Mouse (Mus musculus): ENCODE measurements at regions not wholly inside any gene's neighbourhood (a gene's known extent, or its start where the extent isn't known, plus 50 kb on each side); places are given as distances from the start of the nearest gene placed in this dataset.
"Not testable (repeated sequence)": the region's sequence is repeated elsewhere in the genome, so short reads cannot be mapped to it uniquely, and the experiment has no call there.

DNA sequence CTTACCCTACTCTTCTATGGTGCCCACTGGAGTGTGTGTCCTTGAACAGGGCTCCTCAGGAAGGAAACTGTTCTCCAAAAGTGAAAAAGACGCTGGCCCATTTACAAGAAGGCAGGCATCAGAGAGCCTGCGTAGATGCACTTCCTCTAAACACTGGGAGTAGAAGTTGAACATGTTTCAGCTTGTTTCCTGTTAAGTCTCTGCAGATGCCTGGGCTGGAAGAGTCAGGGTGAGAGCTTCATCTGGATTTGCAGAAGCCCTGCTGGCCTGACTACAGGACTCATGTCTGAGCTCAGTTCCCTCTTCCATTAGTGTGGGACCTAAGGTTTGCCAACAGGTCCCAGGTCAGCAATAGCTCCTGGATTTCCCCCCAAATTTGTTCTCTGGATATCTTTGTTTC lies 54.7 kb upstream of the Nlrp1b start:
- DNase-seq (ENCODE audit: low spot score in 2 of 2), result no peak

- not testable (repeated sequence) for DNase-seq (ENCODE audit: low spot score in 2 of 2)
Measured at GRCm38 (mm10) chr11:71288243-71288642, 57.7 kb upstream of the Nlrp1b start.

DNA sequence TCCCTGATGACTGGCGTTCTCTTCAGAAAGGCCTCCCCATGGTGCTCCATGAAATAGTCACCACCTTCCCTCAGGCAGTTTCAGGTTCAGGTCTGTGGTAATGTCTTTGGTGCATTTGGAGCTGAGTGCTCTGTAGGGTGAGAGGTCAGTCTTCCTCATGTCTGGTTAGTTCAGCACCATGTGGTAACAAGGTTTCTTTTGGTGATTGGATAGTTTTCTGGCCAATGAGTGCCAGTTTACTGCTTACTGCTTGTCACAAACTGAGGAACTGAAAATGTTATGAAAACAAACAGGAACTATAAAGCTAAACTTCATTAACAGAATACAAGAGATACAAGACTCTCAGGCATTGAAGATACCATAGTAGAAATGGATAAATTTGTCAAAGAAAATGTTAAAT lies 59.0 kb upstream of the Nlrp1b start:
- DNase-seq (ENCODE audit: low spot score in 2 of 2), result no peak

DNA sequence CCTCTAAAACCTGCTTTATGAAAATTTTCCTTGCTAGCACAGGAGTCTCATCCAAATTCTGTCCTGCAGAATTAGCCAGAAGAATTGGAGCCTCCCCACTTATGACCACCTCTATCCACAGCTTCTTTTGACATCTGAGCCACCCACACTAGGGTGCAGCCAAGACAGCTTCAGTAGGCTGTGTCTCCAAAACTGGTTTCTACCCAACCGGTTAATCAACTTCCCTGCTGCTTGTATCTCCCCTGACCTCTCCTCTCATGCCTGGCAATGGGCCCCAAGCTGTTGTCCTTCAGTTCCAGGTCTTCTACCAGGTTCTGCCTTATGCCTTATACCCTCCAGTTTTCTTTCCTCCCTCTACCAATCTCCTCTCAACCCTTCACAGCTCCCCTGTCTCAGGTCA lies 68.9 kb upstream of the Nlrp1b start:
- no peak for DNase-seq (ENCODE audit: low spot score in 2 of 2)

GRCm38 (mm10) chr11:71323439-71323838 lies 92.9 kb upstream of the Nlrp1b start:
- peak in 1 of 2 experiments; percentile 32 for DNase-seq (ENCODE audit: low spot score in 2 of 2)

DNA sequence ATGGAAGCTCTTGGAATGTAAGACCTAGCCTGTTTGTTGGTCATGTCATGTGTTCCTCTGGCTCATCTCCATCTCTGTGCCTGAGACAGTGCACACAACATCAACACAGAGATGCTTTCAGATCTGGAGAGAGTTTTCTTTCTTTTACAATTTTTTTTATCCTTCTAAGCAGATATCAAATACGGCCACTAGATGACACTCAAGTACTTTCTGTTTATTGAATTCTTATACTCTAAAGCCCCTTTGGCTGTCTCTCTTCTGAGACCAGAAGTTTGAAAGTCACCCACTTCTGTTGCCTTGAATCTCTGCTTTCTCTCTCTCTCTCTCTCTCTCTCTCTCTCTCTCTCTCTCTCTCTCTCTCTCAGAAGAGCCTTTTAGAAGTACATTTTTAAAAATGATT lies 106.9 kb upstream of the Nlrp1b start:
- peak in 1 of 2 experiments; percentile 26 for DNase-seq (ENCODE audit: low spot score in 2 of 2)

- peak; percentile 41 to 64 for DNase-seq (ENCODE audit: low spot score in 2 of 2)
Measured at GRCm38 (mm10) chr11:71346024-71346423, 115.5 kb upstream of the Nlrp1b start.

DNA sequence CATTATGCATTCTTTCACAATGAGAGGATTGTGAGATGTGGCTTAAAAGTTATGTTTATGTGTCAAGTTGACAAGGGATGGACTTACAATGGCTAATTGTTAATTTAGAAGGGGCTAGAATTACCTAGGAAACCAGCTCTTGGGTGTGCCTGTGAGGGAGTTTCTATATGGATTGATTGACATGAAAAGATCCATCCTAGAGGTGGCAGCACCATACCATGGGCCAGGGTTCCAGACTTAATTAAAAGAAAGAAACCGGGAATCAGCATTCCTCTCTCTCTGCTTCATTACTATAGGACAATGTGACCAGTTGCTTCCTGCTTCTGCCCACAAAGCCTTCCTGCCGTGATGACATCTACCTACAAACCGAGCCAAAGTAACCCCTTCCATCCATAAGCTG lies 126.6 kb upstream of the Nlrp1b start:
- DNase-seq (ENCODE audit: low spot score in 2 of 2), result peak in 1 of 2 experiments; percentile 10

DNA sequence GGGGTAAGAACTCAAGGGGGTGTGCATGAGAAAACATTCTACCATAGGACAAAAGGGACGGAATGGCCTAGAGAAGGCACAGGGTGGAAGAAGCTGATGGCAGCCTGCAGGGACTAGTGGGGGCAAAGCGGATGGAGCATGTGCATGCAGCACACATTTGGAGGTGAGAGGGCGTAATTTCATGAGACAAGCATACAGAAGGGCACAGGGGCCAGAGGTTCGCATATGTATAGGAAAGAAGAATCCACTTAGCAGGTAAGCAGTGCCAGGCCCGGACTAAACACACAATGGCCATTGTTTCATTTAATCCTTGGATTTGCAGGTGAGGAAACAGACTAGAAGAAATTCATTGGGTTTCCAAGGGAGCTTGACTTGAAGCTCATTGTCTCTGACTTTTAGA lies 130.3 kb upstream of the Nlrp1b start:
- no peak for DNase-seq (ENCODE audit: low spot score in 2 of 2)

- DNase-seq (ENCODE audit: low spot score in 2 of 2), result no peak
Measured at GRCm38 (mm10) chr11:71371871-71372270, 141.3 kb upstream of the Nlrp1b start.

- no peak for DNase-seq (ENCODE audit: low spot score in 2 of 2)
Measured at GRCm38 (mm10) chr11:71375132-71375531, 144.6 kb upstream of the Nlrp1b start.

GRCm38 (mm10) chr11:71388411-71388810 lies 157.9 kb upstream of the Nlrp1b start:
- no peak for DNase-seq (ENCODE audit: low spot score in 2 of 2)

GRCm38 (mm10) chr11:71389659-71390058 lies 159.1 kb upstream of the Nlrp1b start:
- DNase-seq (ENCODE audit: low spot score in 2 of 2), result peak; percentile 43 to 56

- DNase-seq (ENCODE audit: low spot score in 2 of 2), result no peak
Measured at GRCm38 (mm10) chr11:71390151-71390550, 159.6 kb upstream of the Nlrp1b start.

DNA sequence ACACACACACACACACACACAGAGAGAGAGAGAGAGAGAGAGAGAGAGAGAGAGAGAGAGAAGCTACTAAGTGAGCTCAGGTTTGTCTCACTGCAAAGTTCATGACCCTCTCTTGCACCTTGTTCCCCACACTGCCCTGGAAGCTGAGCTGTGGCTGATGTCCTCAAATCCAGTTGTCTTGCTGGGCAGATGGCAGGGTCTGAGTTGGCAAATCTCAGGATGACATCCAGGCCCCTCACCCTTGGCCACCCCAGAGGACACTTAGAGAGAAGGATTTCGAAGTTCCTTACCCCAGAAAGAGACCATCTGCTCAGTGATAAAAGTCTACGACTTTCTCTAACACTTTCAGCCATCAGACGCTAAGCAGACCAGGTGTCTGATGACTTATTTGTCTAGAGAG lies 160.1 kb upstream of the Nlrp1b start:
- DNase-seq (ENCODE audit: low spot score in 2 of 2), result no peak

- no peak for DNase-seq (ENCODE audit: low spot score in 2 of 2)
Measured at GRCm38 (mm10) chr11:71393406-71393805, 162.9 kb upstream of the Nlrp1b start.

- DNase-seq (ENCODE audit: low spot score in 2 of 2), result no peak
Measured at GRCm38 (mm10) chr11:71395023-71395422, 164.5 kb upstream of the Nlrp1b start.

DNA sequence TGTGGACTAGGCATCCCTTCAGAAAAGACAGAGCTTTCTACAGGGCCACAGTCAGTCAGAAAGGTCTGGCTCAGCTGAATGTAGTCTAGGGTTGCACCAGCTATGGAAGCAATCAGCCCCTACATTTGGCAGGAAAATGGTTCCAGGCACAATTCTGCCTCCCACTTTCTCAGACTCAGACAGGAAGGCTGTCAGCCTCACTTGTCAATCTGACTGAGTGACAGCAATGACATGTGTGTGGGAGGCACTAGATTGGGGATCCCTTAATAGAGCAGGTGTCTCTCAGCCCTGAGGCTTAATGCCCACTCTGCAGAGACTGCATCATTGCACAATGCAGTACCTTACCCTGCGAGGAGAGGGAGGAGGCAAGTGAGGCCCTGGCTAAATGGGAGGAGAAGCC lies 165.1 kb upstream of the Nlrp1b start:
- DNase-seq (ENCODE audit: low spot score in 2 of 2), result no peak

GRCm38 (mm10) chr11:71400351-71400750 lies 169.8 kb upstream of the Nlrp1b start:
- DNase-seq (ENCODE audit: low spot score in 2 of 2), result no peak

- DNase-seq (ENCODE audit: low spot score in 2 of 2), result no peak
Measured at GRCm38 (mm10) chr11:71401411-71402276, 171.1 kb upstream of the Nlrp1b start.

DNA sequence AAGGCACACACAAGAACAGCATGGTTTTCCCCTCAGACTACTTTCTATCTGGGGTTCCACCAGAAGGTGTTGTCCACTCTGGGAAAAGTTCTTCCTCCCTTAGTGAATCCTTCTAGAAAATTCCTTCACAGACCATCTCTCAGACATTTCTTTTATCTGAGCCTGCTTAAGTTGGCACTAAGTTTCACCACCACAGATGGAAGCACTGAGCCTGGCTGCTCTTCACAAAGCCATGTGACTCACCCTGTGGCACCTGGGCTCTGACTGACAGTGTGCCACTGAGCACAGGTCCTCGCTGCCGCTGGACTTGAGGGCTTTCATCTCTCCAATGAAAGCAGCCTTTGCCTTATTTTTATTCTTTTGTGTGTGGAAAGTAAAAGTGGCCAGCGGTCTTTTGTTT lies 173.8 kb upstream of the Nlrp1b start:
- DNase-seq (ENCODE audit: low spot score in 2 of 2), result no peak

DNA sequence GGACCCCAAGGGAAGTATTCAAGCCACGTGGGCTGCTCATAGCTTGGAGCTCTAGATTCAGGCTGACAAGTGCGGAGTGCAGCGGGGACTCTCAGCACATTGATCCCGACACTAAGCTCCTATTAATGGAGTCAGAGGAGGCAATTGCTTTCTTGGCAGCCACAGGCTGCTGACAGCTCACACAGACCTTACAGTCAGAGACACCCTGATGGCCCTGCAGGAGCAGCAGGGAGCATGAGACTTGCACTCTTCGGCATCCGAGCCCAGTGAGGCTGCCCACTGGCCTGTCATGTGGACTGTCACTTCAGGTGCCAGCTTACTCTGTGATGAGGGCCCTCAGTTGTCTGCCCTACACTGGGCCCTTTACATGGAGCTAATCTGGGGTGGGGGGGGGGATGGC lies 176.5 kb upstream of the Nlrp1b start:
- DNase-seq (ENCODE audit: low spot score in 2 of 2), result no peak

DNA sequence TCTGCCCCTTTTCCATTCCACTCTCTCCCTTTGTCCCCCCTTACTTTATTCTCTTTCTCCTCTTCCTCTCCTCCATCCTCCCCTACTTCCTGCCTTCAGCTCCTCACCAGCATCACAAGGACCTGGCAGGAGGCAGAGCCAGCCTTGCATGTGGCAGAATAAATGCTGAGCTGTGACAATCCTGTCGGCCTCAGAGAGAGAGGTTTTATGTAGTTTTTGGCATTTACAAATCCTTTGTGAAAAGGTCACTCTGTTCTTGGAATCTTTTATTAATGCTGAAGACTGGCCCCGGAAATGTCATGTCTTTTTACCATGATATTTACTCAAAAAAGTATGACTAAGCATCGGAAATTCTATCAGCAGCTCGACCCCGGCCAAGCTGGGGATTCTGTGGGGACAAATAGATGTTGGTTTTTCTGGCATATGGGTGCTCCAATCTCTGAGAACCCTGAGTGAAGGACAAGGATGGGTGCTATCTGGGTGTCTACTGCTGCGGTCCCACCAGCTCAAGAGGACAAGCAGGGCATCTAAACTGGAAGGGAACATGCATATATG lies 178.8 kb upstream of the Nlrp1b start:
- no peak for DNase-seq (ENCODE audit: low spot score in 2 of 2)
